Mouse (Mus musculus) liver, embryonic 13.5 days (tissue): Measurements from ENCODE around the gene Mta1. TPM values are rescaled to one million over a fixed set of nuclear protein-coding genes. Genes with fewer than 3 reads are reported as not detected.

Experiments
- ATAC-seq: fragments of 200-750 bp; cut with Nextera tagmentation; 2 replicates; pipeline ENCODE4 v1.8.0; 2017; ENCODE audit warnings: low read depth, mild to moderate bottlenecking, moderate number of reproducible peaks, moderate library complexity
- DNase-seq: peaks from one replicate; pipeline ENCODE4 v3.0.0; 2022
- H3K27ac ChIP-seq: fragments of 300-500 bp; sonication (generic); 2 replicates; pipeline ENCODE4 v1.5.1; 2015; ENCODE audit warnings: moderate library complexity, mild to moderate bottlenecking, inconsistent platforms
- H3K27me3 ChIP-seq: fragments of 300-500 bp; sonication (generic); 2 replicates; pipeline ENCODE4 v1.6.1; 2015; ENCODE audit warnings: mild to moderate bottlenecking, inconsistent platforms
- H3K36me3 ChIP-seq: fragments of 300-500 bp; sonication (generic); 2 replicates; pipeline ENCODE4 v1.6.1; 2015; ENCODE audit warnings: mild to moderate bottlenecking, inconsistent platforms
- H3K4me1 ChIP-seq: fragments of 300-500 bp; sonication (generic); replicated peaks from 2 replicates; pipeline ENCODE4 v1.6.1; 2015; ENCODE audit warnings: inconsistent platforms
- H3K4me2 ChIP-seq: fragments of 300-500 bp; sonication (generic); 2 replicates; pipeline ENCODE4 v1.6.1; 2015; ENCODE audit warnings: inconsistent platforms, mild to moderate bottlenecking, moderate library complexity
- H3K4me3 ChIP-seq: fragments of 300-500 bp; sonication (generic); replicated peaks from 2 replicates; pipeline ENCODE4 v1.5.1; 2015; ENCODE audit warnings: mild to moderate bottlenecking, inconsistent platforms
- H3K9ac ChIP-seq: fragments of 300-500 bp; sonication (generic); 2 replicates; pipeline ENCODE4 v1.6.1; 2015; ENCODE audit warnings: mild to moderate bottlenecking, inconsistent platforms
- H3K9me3 ChIP-seq: fragments of 300-500 bp; sonication (generic); replicated peaks from 2 replicates; pipeline ENCODE4 v1.6.1; 2016; ENCODE audit warnings: inconsistent platforms
- WGBS: fragments of 180-500 bp; shearing (Covaris S2); methylation state at CpG from one replicate; pipeline ENCODE4 v1.1.7; 2015; ENCODE audit not compliant: insufficient replicate concordance; 5-methylcytosine and 5-hydroxymethylcytosine counted together
- polyA plus RNA-seq: library from polyadenylated mRNA; unstranded; fragments of >200 nt; fragmentation: Nextera tagmentation; extraction: Ambion mirVana; gene quantifications from 2 replicates; pipeline ENCODE4 v1.2.1, GENCODE M21; 2015

The Mta1 gene
- polyA plus RNA-seq, 1 experiment from 2014 or later = 6.1 TPM

- DNase-seq = no peak
- no peak for ATAC-seq
- Histone ChIP-seq H3K27ac (no peak overlapping the region), H3K4me3 (peak overlapping the region; percentile 2; the same call in 1 of the 2 replicates), H3K4me2 (peak overlapping the region; percentile 26), H3K36me3 (peaks cover 11% of the 10 kb centered on the region), H3K4me1 (peaks cover 79% of the 10 kb centered on the region), H3K27me3 (peaks cover 61% of the 10 kb centered on the region), H3K9me3 (no peaks in the 10 kb centered on the region), H3K9ac (no peak overlapping the region)
- WGBS = 41% methylated on average over 7 of the region's 7 CpGs
Measured at GRCm38 (mm10) chr12:113143164-113143563, 45.1 kb downstream of the Mta1 start.

- Histone ChIP-seq H3K4me2 (no peak overlapping the region), H3K9ac (no peak overlapping the region), H3K4me3 (no peak overlapping the region), H3K27ac (no peak overlapping the region), H3K27me3 (peaks cover 71% of the 10 kb centered on the region), H3K36me3 (peaks cover 11% of the 10 kb centered on the region), H3K4me1 (peaks cover 86% of the 10 kb centered on the region), H3K9me3 (no peaks in the 10 kb centered on the region)
- 65% methylated on average over 20 of the region's 20 CpGs for WGBS
- ATAC-seq (no peak), DNase-seq (no peak)
Measured at GRCm38 (mm10) chr12:113144001-113144756, 46.1 kb downstream of the Mta1 start.

GRCm38 (mm10) chr12:113144886-113145285 lies 46.8 kb downstream of the Mta1 start:
- Histone ChIP-seq H3K4me2 (no peak overlapping the region), H3K27ac (no peak overlapping the region), H3K27me3 (peaks cover 79% of the 10 kb centered on the region), H3K9me3 (no peaks in the 10 kb centered on the region), H3K4me3 (no peak overlapping the region), H3K4me1 (peaks cover 81% of the 10 kb centered on the region), H3K9ac (no peak overlapping the region), H3K36me3 (peaks cover 11% of the 10 kb centered on the region)
- no peak for ATAC-seq
- DNase-seq = no peak
- WGBS = 85% methylated on average over 16 of the region's 16 CpGs

- H3K9ac ChIP-seq = no peak overlapping the region
- H3K27ac ChIP-seq = no peak overlapping the region
- 74% methylated on average over 5 of the region's 5 CpGs for WGBS
- no peak overlapping the region for H3K4me2 ChIP-seq
- H3K4me3 ChIP-seq = no peak overlapping the region
- ATAC-seq (no peak), DNase-seq (no peak)
- no peaks in the 10 kb centered on the region for H3K9me3 ChIP-seq
- peaks cover 11% of the 10 kb centered on the region for H3K36me3 ChIP-seq
- peaks cover 79% of the 10 kb centered on the region for H3K27me3 ChIP-seq
- H3K4me1 ChIP-seq = peaks cover 78% of the 10 kb centered on the region
Measured at GRCm38 (mm10) chr12:113145591-113145990, 47.5 kb downstream of the Mta1 start.

GRCm38 (mm10) chr12:113146112-113147057 lies 48.3 kb downstream of the Mta1 start, which contains the start of gene Crip1:
Gene Crip1, plus strand, starts transcription at chr12:113146316.
- H3K9ac ChIP-seq = no peak within 1 kb of the TSS
- H3K9me3 ChIP-seq = no peaks in the 10 kb centered on the region
- H3K36me3 ChIP-seq = peaks cover 11% of the 10 kb centered on the region
- H3K27me3 ChIP-seq = peaks cover 79% of the 10 kb centered on the region
- H3K4me1 ChIP-seq = peaks cover 78% of the 10 kb centered on the region
- H3K4me3 ChIP-seq = peak within 1 kb of the TSS; percentile 9; the same call in 1 of the 2 replicates
- ATAC-seq (peak; percentile 23), DNase-seq (peak; percentile 75)
- H3K27ac ChIP-seq = no peak within 1 kb of the TSS
- peak within 1 kb of the TSS; percentile 44 for H3K4me2 ChIP-seq
- 14% methylated on average over 45 of the region's 45 CpGs for WGBS

- whole genome bisulfite sequencing = 71% methylated on average over 8 of the region's 8 CpGs
- no peak overlapping the region for H3K9ac ChIP-seq
- no peak overlapping the region for H3K4me2 ChIP-seq
- H3K4me3 ChIP-seq = no peak overlapping the region
- peaks cover 78% of the 10 kb centered on the region for H3K4me1 ChIP-seq
- ATAC-seq (no peak), DNase-seq (no peak)
- H3K27ac ChIP-seq = no peak overlapping the region
- no peaks in the 10 kb centered on the region for H3K9me3 ChIP-seq
- H3K36me3 ChIP-seq = peaks cover 11% of the 10 kb centered on the region
- H3K27me3 ChIP-seq = peaks cover 79% of the 10 kb centered on the region
Measured at GRCm38 (mm10) chr12:113147481-113147880, 49.4 kb downstream of the Mta1 start.

- peaks cover 77% of the 10 kb centered on the region for H3K4me1 ChIP-seq
- H3K4me3 ChIP-seq = no peak overlapping the region
- H3K27me3 ChIP-seq = peaks cover 77% of the 10 kb centered on the region
- H3K9ac ChIP-seq = no peak overlapping the region
- DNase-seq = peak; percentile 52
- no peak overlapping the region for H3K4me2 ChIP-seq
- no peak overlapping the region for H3K27ac ChIP-seq
- H3K9me3 ChIP-seq = no peaks in the 10 kb centered on the region
- peaks cover 11% of the 10 kb centered on the region for H3K36me3 ChIP-seq
- 21% methylated on average over 16 of the region's 16 CpGs for WGBS
- peak; percentile 37 for ATAC-seq
Measured at GRCm38 (mm10) chr12:113148381-113149035, 50.4 kb downstream of the Mta1 start.

- no peak overlapping the region for H3K27ac ChIP-seq
- WGBS = 59% methylated on average over 4 of the region's 4 CpGs
- DNase-seq = no peak
- no peaks in the 10 kb centered on the region for H3K9me3 ChIP-seq
- peaks cover 7% of the 10 kb centered on the region for H3K36me3 ChIP-seq
- no peak for ATAC-seq
- H3K4me3 ChIP-seq = no peak overlapping the region
- no peak overlapping the region for H3K9ac ChIP-seq
- peaks cover 73% of the 10 kb centered on the region for H3K4me1 ChIP-seq
- peaks cover 73% of the 10 kb centered on the region for H3K27me3 ChIP-seq
- H3K4me2 ChIP-seq = no peak overlapping the region
Measured at GRCm38 (mm10) chr12:113149341-113149740, 51.3 kb downstream of the Mta1 start.

- peaks cover 75% of the 10 kb centered on the region for H3K27me3 ChIP-seq
- no peak overlapping the region for H3K4me2 ChIP-seq
- no peaks in the 10 kb centered on the region for H3K9me3 ChIP-seq
- H3K4me1 ChIP-seq = peaks cover 76% of the 10 kb centered on the region
- DNase-seq = no peak
- ATAC-seq = no peak
- 47% methylated on average over 3 of the region's 3 CpGs for WGBS
- H3K9ac ChIP-seq = no peak overlapping the region
- peaks cover 3% of the 10 kb centered on the region for H3K36me3 ChIP-seq
- H3K4me3 ChIP-seq = no peak overlapping the region
- no peak overlapping the region for H3K27ac ChIP-seq
Measured at GRCm38 (mm10) chr12:113149896-113150295, 51.8 kb downstream of the Mta1 start.

GRCm38 (mm10) chr12:113150591-113150990 lies 52.5 kb downstream of the Mta1 start:
- peaks cover 82% of the 10 kb centered on the region for H3K4me1 ChIP-seq
- no peak overlapping the region for H3K4me3 ChIP-seq
- H3K27ac ChIP-seq = no peak overlapping the region
- DNase-seq (no peak), ATAC-seq (no peak)
- H3K9ac ChIP-seq = no peak overlapping the region; the same call in 1 of the 2 replicates
- WGBS = 27% methylated on average over 4 of the region's 4 CpGs
- no peaks in the 10 kb centered on the region for H3K9me3 ChIP-seq
- no peaks in the 10 kb centered on the region for H3K36me3 ChIP-seq
- 0 out of 2 replicates have a peak overlapping the region, but pooled peaks have one; percentile 17 for H3K4me2 ChIP-seq
- peaks cover 75% of the 10 kb centered on the region for H3K27me3 ChIP-seq

- no peak overlapping the region for H3K27ac ChIP-seq
- H3K4me2 ChIP-seq = peak overlapping the region; percentile 17
- DNase-seq (no peak), ATAC-seq (no peak)
- H3K36me3 ChIP-seq = no peaks in the 10 kb centered on the region
- H3K4me1 ChIP-seq = peaks cover 80% of the 10 kb centered on the region
- no peak overlapping the region for H3K4me3 ChIP-seq
- H3K9me3 ChIP-seq = no peaks in the 10 kb centered on the region
- no peak overlapping the region for H3K9ac ChIP-seq
- WGBS = 45% methylated on average over 8 of the region's 8 CpGs
- H3K27me3 ChIP-seq = peaks cover 75% of the 10 kb centered on the region
Measured at GRCm38 (mm10) chr12:113151046-113151445, 53.0 kb downstream of the Mta1 start.
